Mouse (Mus musculus): ENCODE results near the gene Dmac2. TPM values are rescaled to one million over a fixed set of nuclear protein-coding genes. Genes with fewer than 3 reads are reported as not detected.
"Not testable (repeated sequence)": the region's sequence is repeated elsewhere in the genome, so short reads cannot be mapped to it uniquely, and the experiment has no call there.

The Dmac2 gene
- total RNA-seq (2021) = 10 to 100 TPM; 53.6 to 53.8 TPM

- DNase-seq (ENCODE audit: low spot score in 2 of 2) = peak; percentile 90 to 91
- intact Hi-C loops (cut with DNase I) = no loop called here
Measured at GRCm38 (mm10) chr7:25618865-25619721, at the start of gene Dmac2. Gene Dmac2, plus strand, starts transcription at chr7:25619414.

- intact Hi-C loops (cut with DNase I); DNase-seq (ENCODE audit: low spot score in 2 of 2): not testable (repeated sequence)
Measured at GRCm38 (mm10) chr7:25573806-25574205, 45.4 kb upstream of the Dmac2 start.

GRCm38 (mm10) chr7:25575105-25575504, 44.1 kb upstream of the Dmac2 start:
- intact Hi-C loops (cut with DNase I) = loop anchor here (5.0 kb wide), 1 partner anchor 738 kb away; no protein-coding TSS in a partner anchor
- no peak for DNase-seq (ENCODE audit: low spot score in 2 of 2)

- intact Hi-C loops (cut with DNase I) = loop anchor here (5.0 kb wide), 1 partner anchor 739 kb away; no protein-coding TSS in a partner anchor
- DNase-seq (ENCODE audit: low spot score in 2 of 2) = no peak
Measured at GRCm38 (mm10) chr7:25575870-25576269, 43.3 kb upstream of the Dmac2 start.

- intact Hi-C loops (cut with DNase I) = loop anchor here (5.0 kb wide), 1 partner anchor 739 kb away; no protein-coding TSS in a partner anchor
- not testable (repeated sequence) for DNase-seq (ENCODE audit: low spot score in 2 of 2)
Measured at GRCm38 (mm10) chr7:25576308-25576707, 42.9 kb upstream of the Dmac2 start.

GRCm38 (mm10) chr7:25576793-25577437, 42.3 kb upstream of the Dmac2 start:
- intact Hi-C loops (cut with DNase I) = loop anchor here (5.0 kb wide), 1 partner anchor 740 kb away; no protein-coding TSS in a partner anchor
- DNase-seq (ENCODE audit: low spot score in 2 of 2) = not testable (repeated sequence)

- intact Hi-C loops (cut with DNase I) = loop anchor here (5.0 kb wide), 1 partner anchor 742 kb away; no protein-coding TSS in a partner anchor
- DNase-seq (ENCODE audit: low spot score in 2 of 2) = no peak
Measured at GRCm38 (mm10) chr7:25579441-25579840, 39.8 kb upstream of the Dmac2 start.

GRCm38 (mm10) chr7:25582301-25582810, 36.9 kb upstream of the Dmac2 start:
- intact Hi-C loops (cut with DNase I) = no loop called here

GRCm38 (mm10) chr7:25584651-25585050, 34.6 kb upstream of the Dmac2 start:
- intact Hi-C loops (cut with DNase I) = no loop called here
- no peak for DNase-seq (ENCODE audit: low spot score in 2 of 2)

More at GRCm38 (mm10) chr7:25582301-25582810, 36.9 kb upstream of the Dmac2 start:
- no peak for DNase-seq (ENCODE audit: low spot score in 2 of 2)

GRCm38 (mm10) chr7:25585351-25586204, 33.6 kb upstream of the Dmac2 start:
- DNase-seq (ENCODE audit: low spot score in 2 of 2) = no peak
- intact Hi-C loops (cut with DNase I) = no loop called here

- no peak for DNase-seq (ENCODE audit: low spot score in 2 of 2)
- intact Hi-C loops (cut with DNase I) = loop anchor here (10.0 kb wide), 1 partner anchor 256 kb away; no protein-coding TSS in a partner anchor
Measured at GRCm38 (mm10) chr7:25591226-25591625, 28.0 kb upstream of the Dmac2 start.

GRCm38 (mm10) chr7:25593859-25594258, 25.4 kb upstream of the Dmac2 start:
- no peak for DNase-seq (ENCODE audit: low spot score in 2 of 2)
- intact Hi-C loops (cut with DNase I) = loop anchor here (10.0 kb wide), 1 partner anchor 259 kb away; no protein-coding TSS in a partner anchor

GRCm38 (mm10) chr7:25599663-25600062, 19.6 kb upstream of the Dmac2 start:
- intact Hi-C loops (cut with DNase I) = loop anchor here (2.0 to 10.0 kb wide), 2 partner anchors 175 to 265 kb away; no protein-coding TSS in a partner anchor

GRCm38 (mm10) chr7:25600666-25601065, 18.5 kb upstream of the Dmac2 start:
- peak in 1 of 2 experiments; percentile 1 for DNase-seq (ENCODE audit: low spot score in 2 of 2)
- intact Hi-C loops (cut with DNase I) = loop anchor here (2.0 kb wide), 1 partner anchor 176 kb away; no protein-coding TSS in a partner anchor

More at GRCm38 (mm10) chr7:25599663-25600062, 19.6 kb upstream of the Dmac2 start:
- peak; percentile 55 to 69 for DNase-seq (ENCODE audit: low spot score in 2 of 2)

- intact Hi-C loops (cut with DNase I) = loop anchor here (2.0 kb wide), 1 partner anchor 177 kb away; no protein-coding TSS in a partner anchor
Measured at GRCm38 (mm10) chr7:25601346-25601745, 17.9 kb upstream of the Dmac2 start.

GRCm38 (mm10) chr7:25606625-25607063, 12.6 kb upstream of the Dmac2 start:
- intact Hi-C loops (cut with DNase I) = no loop called here
- DNase-seq (ENCODE audit: low spot score in 2 of 2) = no peak

More at GRCm38 (mm10) chr7:25601346-25601745, 17.9 kb upstream of the Dmac2 start:
- DNase-seq (ENCODE audit: low spot score in 2 of 2) = peak in 1 of 2 experiments; percentile 1

GRCm38 (mm10) chr7:25607196-25607595, 12.0 kb upstream of the Dmac2 start:
- intact Hi-C loops (cut with DNase I) = no loop called here
- peak in 1 of 2 experiments; percentile 2 for DNase-seq (ENCODE audit: low spot score in 2 of 2)

GRCm38 (mm10) chr7:25610056-25610455, 9.2 kb upstream of the Dmac2 start:
- no peak for DNase-seq (ENCODE audit: low spot score in 2 of 2)

GRCm38 (mm10) chr7:25611501-25611900, 7.7 kb upstream of the Dmac2 start:
- intact Hi-C loops (cut with DNase I) = no loop called here
- DNase-seq (ENCODE audit: low spot score in 2 of 2) = no peak

More at GRCm38 (mm10) chr7:25610056-25610455, 9.2 kb upstream of the Dmac2 start:
- intact Hi-C loops (cut with DNase I) = no loop called here
